Mouse (Mus musculus) neural tube, embryonic 12.5 days (tissue): ENCODE data around the gene Aym1. TPM values are rescaled to one million over a fixed set of nuclear protein-coding genes. Genes with fewer than 3 reads are reported as not detected.
"Not testable (repeated sequence)": the region's sequence is repeated elsewhere in the genome, so short reads cannot be mapped to it uniquely, and the experiment has no call there.

ENCODE experiments used
- ATAC-seq: fragments of 200-750 bp; cut with Nextera tagmentation; 2 replicates; pipeline ENCODE4 v1.8.0; 2017; ENCODE audit warnings: low read depth, mild to moderate bottlenecking, moderate TSS enrichment, moderate library complexity; ENCODE audit not compliant: low FRiP score
- H3K27ac ChIP-seq: fragments of 300-500 bp; sonication (generic); 2 replicates; pipeline ENCODE4 v1.5.1; 2016
- H3K27me3 ChIP-seq: fragments of 300-500 bp; sonication (generic); replicated peaks from 2 replicates; pipeline ENCODE4 v1.6.1; 2016; ENCODE audit warnings: mild to moderate bottlenecking
- H3K36me3 ChIP-seq: fragments of 300-500 bp; sonication (generic); 2 replicates; pipeline ENCODE4 v1.6.1; 2016; ENCODE audit warnings: mild to moderate bottlenecking
- H3K4me1 ChIP-seq: fragments of 300-500 bp; sonication (generic); 2 replicates; pipeline ENCODE4 v1.6.1; 2016
- H3K4me2 ChIP-seq: fragments of 300-500 bp; sonication (generic); replicated peaks from 2 replicates; pipeline ENCODE4 v1.6.1; 2016; ENCODE audit warnings: mild to moderate bottlenecking
- H3K4me3 ChIP-seq: fragments of 300-500 bp; sonication (generic); 2 replicates; pipeline ENCODE4 v1.5.1; 2016
- H3K9ac ChIP-seq: fragments of 300-500 bp; sonication (generic); 2 replicates; pipeline ENCODE4 v1.6.1; 2016; ENCODE audit warnings: mild to moderate bottlenecking
- H3K9me3 ChIP-seq: fragments of 300-500 bp; sonication (generic); 2 replicates; pipeline ENCODE4 v1.6.1; 2016; ENCODE audit warnings: mild to moderate bottlenecking
- WGBS: fragments of 180-500 bp; shearing (Covaris S2); methylation state at CpG from one replicate; pipeline ENCODE4 v1.1.7; 2016; 5-methylcytosine and 5-hydroxymethylcytosine counted together
- polyA plus RNA-seq: library from polyadenylated mRNA; unstranded; fragments of >200 nt; fragmentation: Nextera tagmentation; extraction: Ambion mirVana; gene quantifications from 2 replicates; pipeline ENCODE4 v1.2.1, GENCODE M21; 2016

Gene Aym1
- polyA plus RNA-seq, 1 experiment from 2014 or later, result not detected

DNA sequence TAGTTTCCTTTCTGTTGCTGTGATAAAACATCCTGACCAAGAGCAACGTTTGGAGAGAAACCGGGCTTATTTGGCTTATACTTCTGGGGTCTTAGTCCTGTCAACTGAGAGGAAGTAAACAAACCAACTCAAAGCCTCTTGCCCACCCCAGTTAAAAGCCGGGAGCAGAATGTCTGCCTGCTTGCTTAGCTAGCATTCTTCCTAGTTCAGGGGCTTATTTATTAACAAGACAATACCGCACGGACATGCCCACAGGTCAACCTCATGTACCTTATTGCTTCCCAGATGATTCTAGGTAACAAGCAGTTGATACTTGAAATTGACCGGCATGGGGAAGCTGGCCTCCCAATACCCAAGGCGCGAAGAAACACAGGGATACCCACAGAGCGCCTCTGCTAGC, 20.8 kb upstream of the Aym1 start:
- no peak for ATAC-seq
- Histone ChIP-seq H3K36me3 (no peaks in the 10 kb centered on the region), H3K27ac (no peak overlapping the region), H3K4me3 (no peak overlapping the region), H3K9me3 (no peaks in the 10 kb centered on the region), H3K4me1 (peaks cover 15% of the 10 kb centered on the region), H3K27me3 (peaks cover 65% of the 10 kb centered on the region), H3K9ac (no peak overlapping the region), H3K4me2 (no peak overlapping the region)
- WGBS, result 26% methylated on average over 9 of the region's 9 CpGs

DNA sequence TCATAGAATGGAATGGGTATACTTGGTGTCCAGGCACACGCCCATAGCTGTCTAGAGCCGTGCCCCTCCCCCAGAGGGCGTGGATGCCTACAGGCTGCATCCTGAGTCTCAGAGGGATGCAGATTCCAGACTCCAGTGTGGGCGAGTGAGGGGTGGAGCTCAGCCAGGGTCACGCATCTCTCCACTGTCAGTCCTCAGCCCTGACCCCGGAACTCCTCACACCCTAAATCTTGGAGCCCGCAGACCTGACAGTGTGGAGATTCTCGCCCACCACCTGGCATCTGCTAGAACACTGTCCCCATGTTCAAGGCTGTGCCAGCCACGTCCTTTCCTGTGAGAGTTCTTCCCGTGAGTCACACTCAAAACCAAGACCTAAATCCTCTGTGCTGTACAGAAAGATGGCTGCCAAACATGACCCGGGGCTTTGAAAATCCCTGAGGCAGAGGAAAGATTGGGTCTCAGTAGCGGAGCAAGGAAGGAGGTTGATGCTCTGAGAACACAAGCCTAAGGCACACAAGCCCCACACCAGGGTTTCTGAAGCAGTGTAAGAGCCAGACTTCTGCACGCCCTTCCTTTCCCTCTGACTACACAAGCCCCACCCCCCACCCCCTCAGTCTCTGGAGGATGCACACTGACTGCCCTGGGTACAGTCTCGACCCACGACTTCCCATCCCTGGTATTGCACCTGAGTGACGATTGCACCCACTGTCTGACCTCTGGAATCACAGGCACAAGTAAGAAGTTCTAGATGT, 12.3 kb upstream of the Aym1 start:
- no peak overlapping the region for H3K27ac ChIP-seq
- H3K27me3 ChIP-seq, result peaks cover 53% of the 10 kb centered on the region
- no peaks in the 10 kb centered on the region for H3K36me3 ChIP-seq
- no peak for ATAC-seq
- WGBS, result 35% methylated on average over 16 of the region's 16 CpGs
- peak overlapping the region; percentile 12; the same call in 1 of the 2 replicates for H3K4me2 ChIP-seq
- no peaks in the 10 kb centered on the region for H3K9me3 ChIP-seq
- no peak overlapping the region for H3K4me3 ChIP-seq
- peaks cover 15% of the 10 kb centered on the region for H3K4me1 ChIP-seq
- 0 out of 2 replicates have a peak overlapping the region, but pooled peaks have one; percentile 23 for H3K9ac ChIP-seq

DNA sequence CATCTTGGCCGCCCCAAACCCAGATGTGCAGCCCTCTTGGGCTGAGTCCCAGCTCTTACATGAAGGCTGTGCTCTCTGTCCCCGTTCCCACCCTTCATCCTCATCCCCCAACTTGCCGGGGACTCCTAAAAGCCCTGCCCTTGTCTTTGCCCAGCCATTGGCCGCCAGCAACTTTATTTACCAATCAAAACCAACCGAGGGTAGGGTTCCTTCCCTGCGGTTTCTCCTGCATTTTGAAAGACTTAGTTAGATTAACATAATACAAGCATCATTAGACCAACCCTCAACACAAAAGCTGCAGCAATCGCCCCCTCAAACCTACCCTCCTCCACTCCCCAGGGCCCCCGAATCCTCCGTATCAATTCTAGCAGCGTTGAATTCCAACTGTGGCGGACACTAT, 11.3 kb upstream of the Aym1 start:
- WGBS, result 5% methylated on average over 11 of the region's 11 CpGs
- H3K36me3 ChIP-seq, result no peaks in the 10 kb centered on the region
- H3K27ac ChIP-seq, result no peak overlapping the region
- no peak overlapping the region for H3K4me3 ChIP-seq
- H3K4me2 ChIP-seq, result peak overlapping the region; percentile 12; the same call in 1 of the 2 replicates
- no peak for ATAC-seq
- H3K4me1 ChIP-seq, result peaks cover 20% of the 10 kb centered on the region
- peaks cover 53% of the 10 kb centered on the region for H3K27me3 ChIP-seq
- no peak overlapping the region for H3K9ac ChIP-seq
- H3K9me3 ChIP-seq, result no peaks in the 10 kb centered on the region

DNA sequence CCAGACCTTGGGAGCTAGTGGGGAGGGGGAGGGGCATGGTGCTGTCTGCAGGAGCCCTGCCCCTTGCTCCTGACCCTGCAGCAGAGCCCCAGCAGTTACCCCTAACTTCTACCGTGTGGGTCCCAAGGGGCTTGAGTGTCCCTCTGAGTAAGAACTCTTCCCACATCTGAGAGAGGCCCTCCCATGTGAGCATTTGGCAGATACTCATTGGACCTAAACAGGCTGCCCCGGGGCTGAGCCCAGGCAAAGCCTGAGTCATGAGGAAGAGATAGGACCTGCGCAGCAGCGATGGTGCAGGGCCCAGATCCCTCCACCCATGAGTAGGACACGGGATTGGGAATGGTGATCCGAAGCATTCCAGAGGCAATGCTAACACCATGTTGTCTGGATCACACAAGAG, 10.4 kb upstream of the Aym1 start:
- Histone ChIP-seq H3K27me3 (peaks cover 53% of the 10 kb centered on the region), H3K4me1 (peaks cover 25% of the 10 kb centered on the region)
- H3K4me2 ChIP-seq, H3K36me3 ChIP-seq, ATAC-seq, H3K9ac ChIP-seq, H3K9me3 ChIP-seq, H3K4me3 ChIP-seq, H3K27ac ChIP-seq: not testable (repeated sequence)
- 49% methylated on average over 6 of the region's 6 CpGs for WGBS

DNA sequence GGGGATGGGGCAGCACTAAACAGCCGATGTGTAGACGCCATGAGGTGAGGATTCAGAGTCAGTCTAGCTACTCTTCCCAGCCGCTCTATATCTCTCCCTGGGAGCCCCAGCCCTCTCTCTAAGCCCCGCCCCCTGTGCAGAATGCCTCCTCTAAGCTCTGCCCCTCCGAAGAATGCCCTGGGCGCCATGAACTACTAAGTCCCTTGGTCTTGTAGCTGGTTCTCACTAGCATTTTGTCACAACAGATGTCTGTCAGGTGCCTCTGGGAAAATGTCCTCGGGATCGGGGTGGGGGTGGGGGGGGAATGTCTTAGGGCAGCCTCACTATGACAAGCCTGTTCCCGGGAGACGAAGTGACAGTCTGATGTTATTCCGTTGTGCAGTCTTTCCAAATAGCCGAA, 9.5 kb upstream of the Aym1 start:
- Histone ChIP-seq H3K36me3 (no peaks in the 10 kb centered on the region), H3K4me2 (no peak overlapping the region; the same call in 1 of the 2 replicates), H3K27ac (no peak overlapping the region), H3K27me3 (peaks cover 52% of the 10 kb centered on the region), H3K4me1 (peaks cover 33% of the 10 kb centered on the region), H3K9me3 (no peaks in the 10 kb centered on the region), H3K9ac (no peak overlapping the region), H3K4me3 (no peak overlapping the region)
- 28% methylated on average over 12 of the region's 12 CpGs for WGBS
- no peak for ATAC-seq

DNA sequence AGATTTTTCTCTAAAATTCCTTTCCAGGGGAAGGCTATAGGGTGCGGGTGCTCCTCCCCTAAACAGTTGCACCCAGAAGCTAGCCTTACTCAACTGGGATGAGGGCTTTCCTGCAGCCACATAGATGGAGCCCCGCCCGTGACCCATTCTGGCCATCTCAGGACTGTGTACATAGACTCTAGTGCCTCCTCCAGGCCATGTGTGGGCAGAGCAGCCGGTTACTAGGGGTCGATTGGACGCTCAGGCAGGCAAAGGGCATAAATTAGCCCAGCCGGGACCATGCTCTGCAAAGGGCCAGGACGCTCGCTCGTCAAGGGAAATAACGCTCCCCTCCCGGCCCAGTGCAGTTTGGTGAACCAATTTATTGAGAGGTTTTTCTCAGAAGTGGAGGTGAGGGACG, 8.5 kb upstream of the Aym1 start:
- Histone ChIP-seq H3K27ac (no peak overlapping the region), H3K4me1 (peaks cover 37% of the 10 kb centered on the region)

DNA sequence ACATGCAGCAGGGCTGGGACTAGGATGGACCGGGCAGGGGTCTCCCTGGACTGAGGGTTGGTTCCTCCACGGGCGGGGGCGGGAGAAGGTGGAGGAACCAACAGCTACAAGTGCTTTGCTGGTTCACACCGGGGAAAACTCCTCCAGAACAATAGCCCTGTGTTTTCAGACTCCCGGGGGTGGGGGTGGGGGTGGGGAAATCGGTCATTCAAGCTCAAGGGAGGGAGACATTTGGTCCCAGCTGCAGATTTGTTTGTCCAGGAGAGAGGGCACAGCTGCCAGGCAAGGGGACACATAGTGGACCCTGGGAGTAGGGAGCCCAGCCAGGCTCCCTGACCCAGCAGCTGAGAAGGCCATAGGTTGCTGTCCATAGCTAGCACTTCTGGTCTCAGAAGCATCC, 7.9 kb upstream of the Aym1 start:
- no peak overlapping the region for H3K4me3 ChIP-seq
- H3K4me1 ChIP-seq, result peaks cover 37% of the 10 kb centered on the region
- H3K27ac ChIP-seq, result no peak overlapping the region
- 5% methylated on average over 7 of the region's 7 CpGs for WGBS
- no peak for ATAC-seq
- H3K9me3 ChIP-seq, result no peaks in the 10 kb centered on the region
- no peak overlapping the region for H3K9ac ChIP-seq
- peak overlapping the region; percentile 27 for H3K4me2 ChIP-seq
- H3K27me3 ChIP-seq, result peaks cover 61% of the 10 kb centered on the region
- no peaks in the 10 kb centered on the region for H3K36me3 ChIP-seq

More for the DNA sequence above, 8.5 kb upstream of the Aym1 start:
- H3K4me2 ChIP-seq, result peak overlapping the region; percentile 27
- ATAC-seq, result 0 out of 2 replicates have a peak, but pooled peaks have one; percentile 29
- H3K36me3 ChIP-seq, result no peaks in the 10 kb centered on the region
- WGBS, result 9% methylated on average over 13 of the region's 13 CpGs
- H3K9ac ChIP-seq, result no peak overlapping the region
- peaks cover 58% of the 10 kb centered on the region for H3K27me3 ChIP-seq
- H3K9me3 ChIP-seq, result no peaks in the 10 kb centered on the region
- H3K4me3 ChIP-seq, result no peak overlapping the region

DNA sequence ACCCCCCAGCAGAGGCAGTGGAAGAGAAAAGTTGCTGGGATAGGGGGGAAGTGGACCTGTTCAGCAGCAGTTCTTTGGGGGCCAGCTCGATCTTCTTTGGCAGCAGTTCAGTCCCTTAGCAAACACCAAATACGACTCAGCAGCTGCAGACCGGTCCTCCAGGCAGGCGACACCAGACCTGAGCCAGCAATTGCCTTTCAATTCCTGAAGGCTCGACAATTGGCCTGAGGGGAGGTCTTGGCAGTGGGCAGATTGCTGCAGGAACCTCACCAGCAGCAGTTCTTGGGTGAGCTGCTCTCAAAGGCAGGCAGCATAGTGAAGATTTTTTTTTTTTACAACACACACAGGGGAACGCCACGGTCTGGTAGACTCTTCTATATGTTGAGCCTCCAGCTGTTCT, 7.3 kb upstream of the Aym1 start:
- H3K4me1 ChIP-seq, result peaks cover 37% of the 10 kb centered on the region
- no peaks in the 10 kb centered on the region for H3K9me3 ChIP-seq
- H3K36me3 ChIP-seq, result no peaks in the 10 kb centered on the region
- H3K9ac ChIP-seq, result no peak overlapping the region
- H3K4me2 ChIP-seq, result no peak overlapping the region
- WGBS, result 11% methylated on average over 7 of the region's 7 CpGs
- no peak overlapping the region for H3K27ac ChIP-seq
- no peak for ATAC-seq
- peaks cover 58% of the 10 kb centered on the region for H3K27me3 ChIP-seq
- no peak overlapping the region for H3K4me3 ChIP-seq

DNA sequence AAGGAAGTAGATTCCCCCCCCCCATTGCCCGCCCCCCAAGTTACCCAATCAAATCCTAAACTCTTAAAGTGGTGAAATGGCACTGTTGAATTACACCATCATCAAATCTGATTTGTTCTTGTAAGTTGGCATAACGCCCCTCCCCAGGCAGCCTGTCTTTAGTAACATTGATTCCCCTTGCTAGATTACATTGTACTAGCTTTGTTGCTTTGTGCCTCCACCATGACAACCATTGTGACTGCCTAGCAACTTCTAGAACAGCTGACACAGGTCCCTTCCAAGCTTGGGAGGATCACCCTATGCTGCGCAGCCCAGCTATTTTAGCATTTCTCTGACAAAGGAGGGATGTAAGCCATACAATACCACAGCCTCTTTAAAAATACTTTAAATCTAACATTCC, 5.3 kb upstream of the Aym1 start:
- 0 out of 2 replicates have a peak overlapping the region, but pooled peaks have one; percentile 2 for H3K4me2 ChIP-seq
- no peak overlapping the region for H3K27ac ChIP-seq
- H3K27me3 ChIP-seq, result peaks cover 38% of the 10 kb centered on the region
- no peaks in the 10 kb centered on the region for H3K36me3 ChIP-seq
- peaks cover 37% of the 10 kb centered on the region for H3K4me1 ChIP-seq
- H3K9ac ChIP-seq, result no peak overlapping the region
- no peak overlapping the region for H3K4me3 ChIP-seq
- no peaks in the 10 kb centered on the region for H3K9me3 ChIP-seq
- 38% methylated on average over 3 of the region's 3 CpGs for WGBS
- peak; percentile 29; the same call in 1 of the 2 replicates for ATAC-seq

DNA sequence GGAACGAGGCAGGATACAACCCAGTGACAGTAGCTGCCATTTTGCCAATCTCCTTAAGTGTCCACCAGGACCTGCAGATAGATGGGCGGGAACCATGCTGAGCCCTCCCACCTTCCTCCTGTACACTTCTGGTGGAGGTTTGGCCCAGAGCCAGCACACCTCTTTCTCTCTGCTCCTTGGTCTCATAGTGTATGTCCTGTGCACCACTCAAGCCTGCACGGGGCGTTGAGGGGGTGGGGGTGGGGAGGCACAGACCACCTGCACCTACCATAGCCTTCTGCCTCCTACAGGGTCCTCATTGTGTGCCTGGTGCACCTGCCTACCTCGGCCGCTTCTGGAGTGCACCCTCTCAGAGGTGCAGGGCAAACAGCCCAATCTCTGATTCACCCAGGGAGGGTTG, 4.5 kb upstream of the Aym1 start:
- WGBS, result 63% methylated on average over 6 of the region's 6 CpGs
- Histone ChIP-seq H3K9ac (no peak overlapping the region), H3K27ac (no peak overlapping the region), H3K4me2 (no peak overlapping the region), H3K36me3 (no peaks in the 10 kb centered on the region), H3K27me3 (peaks cover 30% of the 10 kb centered on the region), H3K4me3 (no peak overlapping the region), H3K9me3 (no peaks in the 10 kb centered on the region), H3K4me1 (peaks cover 43% of the 10 kb centered on the region)
- no peak for ATAC-seq

DNA sequence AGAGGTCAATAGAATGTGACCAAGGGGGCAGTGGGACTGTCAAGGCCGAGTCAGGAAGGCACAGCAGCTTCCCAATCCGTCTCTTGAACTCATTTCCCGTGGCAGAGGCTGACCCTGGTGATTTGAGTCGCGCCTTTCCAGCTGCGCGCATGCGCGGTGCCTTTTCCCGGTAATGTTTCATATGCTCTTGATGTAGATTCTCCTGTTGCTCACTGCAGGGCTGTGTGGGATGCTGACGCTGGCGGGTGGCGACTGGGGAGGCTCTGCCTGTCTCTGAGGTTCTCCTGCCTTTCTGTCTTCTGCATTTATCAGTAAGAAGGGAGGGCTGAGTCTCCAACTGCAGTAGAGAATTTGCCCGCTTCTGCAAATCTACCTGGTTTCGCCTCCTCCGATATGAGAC, 2.8 kb upstream of the Aym1 start:
- Histone ChIP-seq H3K27ac (no peak overlapping the region), H3K4me1 (peaks cover 39% of the 10 kb centered on the region), H3K27me3 (peaks cover 21% of the 10 kb centered on the region), H3K9me3 (no peaks in the 10 kb centered on the region), H3K4me3 (no peak overlapping the region), H3K4me2 (peak overlapping the region; percentile 18; the same call in 1 of the 2 replicates), H3K9ac (no peak overlapping the region), H3K36me3 (no peaks in the 10 kb centered on the region)
- 55% methylated on average over 16 of the region's 16 CpGs for WGBS
- no peak for ATAC-seq

DNA sequence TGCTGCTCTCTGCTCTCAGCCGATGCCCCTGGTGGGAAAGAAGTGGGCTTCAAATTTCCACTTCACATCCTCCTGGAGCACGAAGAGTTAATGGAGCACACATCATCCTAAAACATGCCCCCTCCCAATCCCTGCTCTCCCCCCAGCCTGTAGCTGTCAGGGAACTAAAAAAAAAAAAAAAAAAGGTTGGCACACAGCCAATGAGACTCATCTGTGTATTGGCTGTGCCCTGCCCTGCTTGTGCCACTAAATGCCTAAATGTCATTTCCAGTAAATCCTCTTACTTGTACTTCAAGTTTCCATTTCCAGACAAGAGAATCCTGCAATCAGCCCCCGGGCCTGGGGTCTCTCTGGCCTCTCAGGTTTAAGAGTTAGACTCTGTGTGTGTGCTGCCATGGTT, 562 bp downstream of the Aym1 start:
- Histone ChIP-seq H3K9me3 (no peaks in the 10 kb centered on the region), H3K4me1 (peaks cover 16% of the 10 kb centered on the region), H3K9ac (no peak overlapping the region), H3K36me3 (no peaks in the 10 kb centered on the region), H3K27me3 (peaks cover 22% of the 10 kb centered on the region), H3K4me2 (no peak overlapping the region), H3K4me3 (no peak overlapping the region), H3K27ac (no peak overlapping the region)
- 50% methylated on average over 3 of the region's 3 CpGs for WGBS
- ATAC-seq, result no peak

DNA sequence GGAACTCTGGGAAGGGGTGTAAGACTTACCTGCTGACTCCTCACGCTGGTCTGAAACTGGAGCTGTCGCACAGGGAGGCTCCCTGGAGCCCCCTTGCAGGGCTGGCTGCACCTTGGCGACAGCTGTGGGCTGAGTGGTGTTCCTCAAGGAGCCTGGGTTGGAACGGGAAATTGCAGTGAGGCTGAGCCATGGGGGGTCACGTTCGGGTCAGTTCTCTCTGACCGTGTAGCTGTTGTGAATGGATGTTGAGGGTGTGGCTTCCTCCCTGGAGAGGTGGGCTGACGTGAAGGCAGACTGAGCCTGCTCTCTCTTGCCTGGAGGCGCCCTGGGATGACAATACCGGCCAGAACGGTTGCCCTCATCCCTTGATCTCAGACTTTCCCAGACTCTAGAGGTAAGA, 1.7 kb downstream of the Aym1 start:
- Histone ChIP-seq H3K9me3 (no peaks in the 10 kb centered on the region), H3K4me2 (0 out of 2 replicates have a peak overlapping the region, but pooled peaks have one; percentile 3), H3K9ac (no peak overlapping the region), H3K27me3 (peaks cover 12% of the 10 kb centered on the region), H3K4me3 (no peak overlapping the region), H3K36me3 (no peaks in the 10 kb centered on the region), H3K27ac (no peak overlapping the region), H3K4me1 (peaks cover 14% of the 10 kb centered on the region)
- no peak for ATAC-seq
- 4% methylated on average over 11 of the region's 11 CpGs for WGBS
